Mouse (Mus musculus) cortical plate, adult 2 months (tissue): ENCODE results near the gene Fam69b.

Experiments used
- CTCF ChIP-seq: fragments of 200-500 bp; IDR thresholded peaks from 2 replicates; pipeline ENCODE4 v1.5.1; 2011; ENCODE audit warnings: mild to moderate bottlenecking, control low read depth, low read length; ENCODE audit not compliant: insufficient read depth; ENCODE audit errors: extremely low read depth
- POLR2A ChIP-seq: fragments of 200-500 bp; IDR thresholded peaks from 2 replicates; pipeline ENCODE4 v1.6.1; 2011; ENCODE audit warnings: mild to moderate bottlenecking, low read length, control low read depth; ENCODE audit not compliant: insufficient read depth; ENCODE audit errors: extremely low read depth

GRCm38 (mm10) chr2:26582741-26583140 lies 45.5 kb upstream of the Fam69b start:
- TF ChIP-seq CTCF, result no peak
- no peak for TF ChIP-seq POLR2A
